10 mouse cellular contexts compared by ENCODE assay signal in the genomic region with DNA sequence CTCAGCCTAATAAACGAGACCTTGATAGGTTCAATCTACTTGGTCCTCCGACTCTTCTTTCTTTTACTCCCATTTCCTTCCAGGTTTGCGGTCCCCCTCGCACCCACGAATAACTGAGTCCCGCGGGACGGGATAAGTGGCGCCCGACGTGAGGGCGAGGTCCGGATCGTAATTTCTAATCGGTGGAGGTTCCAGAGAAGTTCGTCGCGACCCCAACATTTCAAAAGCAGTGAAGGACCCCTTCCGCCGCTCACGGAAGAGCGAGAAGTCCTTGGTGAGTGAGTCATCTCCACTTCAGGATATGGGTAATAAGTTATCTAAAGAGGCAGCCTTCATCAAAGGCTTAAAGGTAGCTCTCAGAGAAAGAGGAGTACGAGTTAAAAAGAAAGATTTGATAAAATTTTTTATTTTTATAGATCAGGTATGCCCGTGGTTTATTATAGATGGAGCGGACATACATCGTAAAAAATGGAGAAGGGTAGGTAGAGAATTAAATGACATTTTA. TPM values are rescaled to one million over a fixed set of nuclear protein-coding genes. Genes with fewer than 3 reads are reported as not detected.
A peak's percentile ranks its signal among the peaks of the same experiment; 100 is the strongest.
DNase-seq lines count a peak whose midpoint lies in the region; ATAC-seq and TF ChIP-seq lines count a peak whose summit lies in the region.
"Not testable (repeated sequence)": the region's sequence is repeated elsewhere in the genome, so short reads cannot be mapped to it uniquely, and the experiment has no call there.
"Had no signal": no experiment of that assay in that cellular context is flagged by ENCODE, and none has a peak within 500 bp of the region (broad histone marks: within the 10 kb centered on the region; RNA-seq: fewer than 3 reads in every experiment).

A gene (plus strand): TSS at position 16 of the 505 bp plus-strand sequence.

- peak; percentile 26 for DNase-seq in MEL (ENCODE audit: low read depth, low spot score)
- DNase-seq in hindbrain, embryonic 10.5 days (ENCODE audit: low spot score); liver, embryonic 14.5 days (ENCODE audit: low read depth in 3 of 3, low spot score in 3 of 3): not testable (repeated sequence)
- peak; percentile 7 for DNase-seq in midbrain, embryonic 14.5 days

- TF ChIP-seq RAD21 in MEL (IDR thresholded peaks at IDR 0.05; ENCODE audit: low read depth, low read length): not testable (repeated sequence)

- peak within 1 kb of the TSS; percentile 52 to 75 for H3K4me3 ChIP-seq in MEL (ENCODE audit: control insufficient read depth in 1 of 2, insufficient read depth in 1 of 2, low read depth in 2 of 2, low read length in 2 of 2)
- peak within 1 kb of the TSS; percentile 41 for H3K4me3 ChIP-seq in cortical plate, adult 2 months (ENCODE audit: insufficient read depth, low read length)
- peak within 1 kb of the TSS; percentile 42 for H3K4me3 ChIP-seq in forebrain, embryonic 13.5 days
- peak within 1 kb of the TSS; percentile 53 for H3K4me3 ChIP-seq in hindbrain, embryonic 10.5 days
- H3K4me3 ChIP-seq in kidney, embryonic 15.5 days (replicated peaks): peak within 1 kb of the TSS; percentile 53
- peak within 1 kb of the TSS; percentile 59 to 65 for H3K4me3 ChIP-seq in liver, embryonic 14.5 days (ENCODE audit: insufficient read depth in 1 of 2, low read depth in 2 of 2, low read length in 2 of 2)
- H3K4me3 ChIP-seq in midbrain, embryonic 14.5 days (replicated peaks; ENCODE audit: low read depth, low read length): peak within 1 kb of the TSS; percentile 44
- peak within 1 kb of the TSS; percentile 40 for H3K4me3 ChIP-seq in stomach, embryonic 14.5 days (ENCODE audit: low read depth, low read length)

- not testable (repeated sequence) for H3K79me2 ChIP-seq in MEL (ENCODE audit: control insufficient read depth, insufficient read depth, low read length, poor library complexity)

- not testable (repeated sequence) for TF ChIP-seq CTCF in MEL (IDR thresholded peaks at IDR 0.05 in 2 of 3, conservative IDR thresholded peaks at IDR 0.05 in 1 of 3; ENCODE audit: control insufficient read depth in 1 of 3, insufficient read depth in 1 of 3, low read depth in 2 of 3, low read length in 3 of 3, poor library complexity in 1 of 3, severe bottlenecking in 1 of 3); cortical plate, adult 2 months (IDR thresholded peaks at IDR 0.05; ENCODE audit: extremely low read depth, insufficient read depth, low read length); liver, embryonic 14.5 days (IDR thresholded peaks at IDR 0.05; ENCODE audit: low read depth)

- ATAC-seq in forebrain, embryonic 13.5 days; kidney, embryonic 15.5 days (replicated peaks; ENCODE audit: low FRiP score); liver, embryonic 14.5 days (ENCODE audit: insufficient read depth); midbrain, embryonic 14.5 days (ENCODE audit: low FRiP score, low TSS enrichment); stomach, embryonic 14.5 days (ENCODE audit: insufficient number of reproducible peaks, insufficient read depth, low FRiP score, low read depth): not testable (repeated sequence)

- H3K4me2 ChIP-seq in forebrain, embryonic 13.5 days: peak within 1 kb of the TSS; percentile 73
- peak within 1 kb of the TSS; percentile 91 for H3K4me2 ChIP-seq in kidney, embryonic 15.5 days
- H3K4me2 ChIP-seq in liver, embryonic 14.5 days (ENCODE audit: low read depth): peak within 1 kb of the TSS; percentile 95
- peak within 1 kb of the TSS; percentile 92 for H3K4me2 ChIP-seq in midbrain, embryonic 14.5 days (ENCODE audit: low read length)
- H3K4me2 ChIP-seq in stomach, embryonic 14.5 days (replicated peaks; ENCODE audit: low read depth, low read length): peak within 1 kb of the TSS; percentile 90

- H3K27ac ChIP-seq in MEL (ENCODE audit: control insufficient read depth, low read depth, low read length): peak within 1 kb of the TSS; percentile 94
- H3K27ac ChIP-seq in cortical plate, adult 2 months (ENCODE audit: insufficient read depth, low read length); liver, embryonic 14.5 days: not testable (repeated sequence)
- peak within 1 kb of the TSS; percentile 93 for H3K27ac ChIP-seq in forebrain, embryonic 13.5 days
- peak within 1 kb of the TSS; percentile 89 for H3K27ac ChIP-seq in hindbrain, embryonic 10.5 days
- peak within 1 kb of the TSS; percentile 89 for H3K27ac ChIP-seq in kidney, embryonic 15.5 days
- H3K27ac ChIP-seq in midbrain, embryonic 14.5 days (replicated peaks; ENCODE audit: low read depth, low read length): peak within 1 kb of the TSS; percentile 78
- H3K27ac ChIP-seq in stomach, embryonic 14.5 days (ENCODE audit: low read length): peak within 1 kb of the TSS; percentile 86

- TF ChIP-seq POLR2A in MEL (IDR thresholded peaks at IDR 0.05; ENCODE audit: control insufficient read depth in 1 of 2, insufficient read depth in 1 of 2, low read depth in 1 of 2, low read length in 2 of 2, poor library complexity in 1 of 2); cortical plate, adult 2 months (IDR thresholded peaks at IDR 0.05; ENCODE audit: extremely low read depth, insufficient read depth, low read length): not testable (repeated sequence)

- H3K9ac ChIP-seq in MEL (ENCODE audit: control insufficient read depth, low read depth, low read length, poor library complexity, severe bottlenecking): peak within 1 kb of the TSS; percentile 82
- peak within 1 kb of the TSS; percentile 75 for H3K9ac ChIP-seq in forebrain, embryonic 13.5 days
- H3K9ac ChIP-seq in kidney, embryonic 15.5 days: peak within 1 kb of the TSS; percentile 51
- peak within 1 kb of the TSS; percentile 53 for H3K9ac ChIP-seq in liver, embryonic 14.5 days (replicated peaks)
- peak within 1 kb of the TSS; percentile 59; the same call in 1 of the 2 replicates for H3K9ac ChIP-seq in midbrain, embryonic 14.5 days (replicated peaks; ENCODE audit: low read length)
- H3K9ac ChIP-seq in stomach, embryonic 14.5 days (replicated peaks; ENCODE audit: low read depth, low read length): peak within 1 kb of the TSS; percentile 19

- H3K36me3 ChIP-seq in MEL (ENCODE audit: control insufficient read depth in 1 of 2, insufficient read depth in 2 of 2, low read length in 2 of 2); forebrain, embryonic 13.5 days (ENCODE audit: poor library complexity, severe bottlenecking); hindbrain, embryonic 10.5 days; kidney, embryonic 15.5 days; liver, embryonic 14.5 days (replicated peaks; ENCODE audit: control insufficient read depth, insufficient read depth, low read depth); midbrain, embryonic 14.5 days (ENCODE audit: control insufficient read depth, insufficient read depth, low read length); stomach, embryonic 14.5 days (ENCODE audit: control insufficient read depth, insufficient read depth, low read length): not testable (repeated sequence)

- not testable (repeated sequence) for H3K27me3 ChIP-seq in MEL (ENCODE audit: control insufficient read depth in 1 of 2, insufficient read depth in 2 of 2, low read length in 2 of 2); forebrain, embryonic 13.5 days; midbrain, embryonic 14.5 days (ENCODE audit: control insufficient read depth, insufficient read depth, low read length); stomach, embryonic 14.5 days (ENCODE audit: control insufficient read depth, insufficient read depth, low read length)
- peaks cover 47% of the 10 kb centered on the region for H3K27me3 ChIP-seq in hindbrain, embryonic 10.5 days (ENCODE audit: insufficient read depth, poor library complexity, severe bottlenecking)
- H3K27me3 ChIP-seq in kidney, embryonic 15.5 days: peaks cover 13% of the 10 kb centered on the region; the same call in 1 of the 2 replicates
- peaks cover 10% of the 10 kb centered on the region for H3K27me3 ChIP-seq in liver, embryonic 14.5 days (ENCODE audit: control insufficient read depth, insufficient read depth, low read length)

- H3K9me3 ChIP-seq in MEL (replicated peaks; ENCODE audit: insufficient read depth, low read length); forebrain, embryonic 13.5 days (replicated peaks); hindbrain, embryonic 10.5 days; kidney, embryonic 15.5 days (replicated peaks); liver, embryonic 14.5 days (ENCODE audit: control insufficient read depth, low read length); midbrain, embryonic 14.5 days (ENCODE audit: control insufficient read depth, low read length); stomach, embryonic 14.5 days (ENCODE audit: control insufficient read depth, low read depth, low read length): not testable (repeated sequence)

- not testable (repeated sequence) for TF ChIP-seq EP300 in MEL (IDR thresholded peaks at IDR 0.05; ENCODE audit: low read depth in 1 of 2, low read length in 2 of 2); liver, embryonic 14.5 days (IDR thresholded peaks at IDR 0.05; ENCODE audit: low read depth)

- WGBS in forebrain, embryonic 13.5 days: 1% methylated on average over 23 of the region's 26 CpGs
- WGBS in hindbrain, embryonic 10.5 days: 1% methylated on average over 24 of the region's 26 CpGs
- 1% methylated on average over 24 of the region's 26 CpGs for WGBS in kidney, embryonic 15.5 days
- WGBS in liver, embryonic 14.5 days (ENCODE audit: insufficient replicate concordance): under 1% methylated on average over 23 of the region's 26 CpGs
- 1% methylated on average over 24 of the region's 26 CpGs for WGBS in midbrain, embryonic 14.5 days
- 2% methylated on average over 24 of the region's 26 CpGs for WGBS in stomach, embryonic 14.5 days

- H3K4me1 ChIP-seq in MEL (ENCODE audit: control insufficient read depth in 1 of 2, insufficient read depth in 2 of 2, low read length in 2 of 2): peaks cover 9 to 10% of the 10 kb centered on the region in 2 experiments
- H3K4me1 ChIP-seq in cortical plate, adult 2 months (ENCODE audit: control insufficient read depth, insufficient read depth, low read length); forebrain, embryonic 13.5 days; liver, embryonic 14.5 days (replicated peaks; ENCODE audit: control insufficient read depth in 2 of 2, insufficient read depth in 2 of 2, low read length in 1 of 2); midbrain, embryonic 14.5 days (ENCODE audit: control insufficient read depth, insufficient read depth, low read length); stomach, embryonic 14.5 days (ENCODE audit: control insufficient read depth, insufficient read depth, low read length): not testable (repeated sequence)
- H3K4me1 ChIP-seq in hindbrain, embryonic 10.5 days (replicated peaks): peaks cover 12% of the 10 kb centered on the region
- H3K4me1 ChIP-seq in kidney, embryonic 15.5 days: peaks cover 12% of the 10 kb centered on the region

RNA-seq across cellular contexts. Expression of the gene that starts here (rescaled TPM):
- total RNA-seq in MEL (2012; rRNA removed): 0.08 and 0.13 TPM in 2 replicates
- polyA plus RNA-seq in MEL (2012; ENCODE audit: insufficient read depth in 1 of 2, insufficient read length in 2 of 2, low read depth in 1 of 2, low replicate concordance in 2 of 2, missing spikeins in 1 of 2): under 1 TPM in 1 of 2 experiments, not detected in 1; 0.07 TPM
- 0.04 and 0.15 TPM in 2 replicates for polyA plus RNA-seq in cortical plate, adult 2 months (2012; rRNA removed)
- polyA plus RNA-seq in forebrain, embryonic 13.5 days (2015; fragmentation: Nextera tagmentation; extraction: Ambion mirVana): 0.06 and 0.14 TPM in 2 replicates
- polyA plus RNA-seq in hindbrain, embryonic 10.5 days (2016; fragmentation: Nextera tagmentation; extraction: Ambion mirVana): 0.14 and 0.31 TPM in 2 replicates
- polyA plus RNA-seq in kidney, embryonic 15.5 days (2015; fragmentation: Nextera tagmentation; extraction: Ambion mirVana): 1.5 and 2.0 TPM in 2 replicates
- polyA plus RNA-seq in liver, embryonic 14.5 days (2012; rRNA removed): 0.14 and 0.16 TPM in 2 replicates
- polyA plus RNA-seq in liver, embryonic 14.5 days (2014; fragmentation: Nextera tagmentation; extraction: Ambion mirVana): 0.36 and 0.49 TPM in 2 replicates
- 0.11 and 0.22 TPM in 2 replicates for polyA plus RNA-seq in midbrain, embryonic 14.5 days (2014; fragmentation: Nextera tagmentation; extraction: Ambion mirVana)
- 1.1 and 3.2 TPM in 2 replicates for polyA plus RNA-seq in stomach, embryonic 14.5 days (2014; fragmentation: Nextera tagmentation; extraction: Ambion mirVana)
- total RNA-seq: gastrocnemius, postnatal 36 days had no signal
- polyA plus RNA-seq: CD4-positive, CD25-positive, alpha-beta regulatory T cell, adult 4 months had no signal

Comparison
In these comparisons a context has a peak if more than half of its experiments do, and no peak if none do; other contexts are left out.
1. Peak in DNase-seq, H3K4me3 ChIP-seq, H3K27ac ChIP-seq and H3K9ac ChIP-seq in MEL; RNA of the gene not detected or under 1 TPM.
2. Peak in DNase-seq, H3K4me3 ChIP-seq, H3K27ac ChIP-seq, H3K9ac ChIP-seq and H3K4me2 ChIP-seq in midbrain, embryonic 14.5 days; RNA of the gene not detected or under 1 TPM.
3. H3K9ac ChIP-seq: peak in every context shown above with its lines; median percentile 82 in MEL; 75 in forebrain, embryonic 13.5 days; 59 in midbrain, embryonic 14.5 days; 53 in liver, embryonic 14.5 days; 51 in kidney, embryonic 15.5 days; 19 in stomach, embryonic 14.5 days.